Mouse (Mus musculus) cerebellum, postnatal 25 days (tissue): ENCODE measurements around the gene Tcte1.
A peak's percentile ranks its signal among the peaks of the same experiment; 100 is the strongest.

ENCODE experiments used
- DNase-seq, 2 experiments: peaks; one replicate each; pipeline ENCODE4 v3.0.0; 2021; ENCODE audit warnings: mixed read lengths in 2 of 2

Gene Tcte1

DNA sequence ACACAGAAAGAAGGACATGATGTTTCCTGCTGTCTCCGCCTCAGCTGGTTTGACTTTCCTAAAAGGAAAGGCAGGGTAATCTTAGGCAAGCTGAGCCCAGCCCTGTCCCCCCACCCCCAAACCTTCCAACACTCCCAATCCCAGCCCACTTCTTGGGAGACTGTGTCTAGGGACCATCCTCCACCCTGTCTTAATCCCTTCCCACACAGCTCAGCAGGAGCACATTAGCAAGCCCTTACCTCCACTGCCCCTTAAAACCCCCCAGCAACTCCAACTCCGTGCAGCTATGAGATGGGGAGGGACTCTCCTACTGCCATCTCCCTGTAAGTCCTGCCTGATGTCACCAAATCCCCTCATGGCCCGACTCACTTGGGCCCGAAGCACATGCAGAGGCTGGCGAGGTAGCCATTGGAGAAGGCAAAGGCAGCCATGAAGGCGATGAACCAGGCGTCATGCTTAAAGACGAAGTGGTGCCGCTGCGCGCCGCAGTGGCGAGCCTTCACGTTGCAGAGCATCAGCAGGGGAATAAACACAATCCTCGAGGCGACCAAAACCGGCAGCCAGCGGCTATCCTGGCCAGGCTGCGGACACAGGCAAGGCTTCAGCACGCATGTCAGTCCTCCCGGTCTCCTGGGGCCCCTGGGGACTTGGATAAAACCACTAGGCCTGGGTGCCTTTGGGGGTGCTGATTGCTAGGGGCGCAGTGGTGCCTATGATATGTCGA lies 62.7 kb downstream of the Tcte1 start:
- peak in 1 of 2 experiments; percentile 14 for DNase-seq

DNA sequence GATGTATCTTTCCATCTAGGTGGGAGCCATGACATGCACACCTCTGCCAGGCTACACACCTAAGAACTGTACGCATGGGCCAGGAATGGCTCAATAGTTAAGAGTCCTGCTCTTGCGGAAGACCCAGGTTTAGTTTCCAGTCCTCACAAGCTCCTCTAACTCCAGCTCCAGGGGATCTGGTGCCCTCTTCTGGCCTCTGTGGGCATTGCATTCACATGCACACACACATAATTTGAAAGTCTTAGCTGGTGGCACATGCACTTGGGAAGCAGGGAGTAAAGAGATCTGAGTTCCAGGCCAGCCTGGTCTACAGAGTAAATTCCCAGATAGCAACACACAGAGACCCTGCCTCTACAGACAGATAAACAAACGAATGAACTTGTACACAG lies 63.2 kb downstream of the Tcte1 start:
- DNase-seq: peak; percentile 31 to 49

DNA sequence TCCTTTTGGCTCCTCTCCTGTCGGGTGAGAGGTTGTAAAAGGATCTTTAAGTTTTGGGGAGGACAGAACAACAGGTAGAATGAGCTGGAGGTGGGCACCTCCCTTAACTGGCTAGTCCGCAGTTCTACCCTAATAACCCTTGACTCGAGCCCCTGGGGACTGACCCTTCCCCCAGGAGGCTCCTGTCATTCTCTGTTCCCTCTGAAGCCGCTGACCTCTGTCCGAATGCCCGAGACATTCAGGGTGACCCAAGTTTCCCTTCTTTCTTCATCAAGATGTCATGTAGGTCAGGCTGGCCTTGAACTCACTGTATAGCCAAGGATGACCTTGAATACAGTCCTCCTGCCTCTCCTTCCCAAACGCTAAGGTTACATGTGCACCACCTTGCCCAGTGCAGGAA lies 65.1 kb downstream of the Tcte1 start:
- no peak for DNase-seq

DNA sequence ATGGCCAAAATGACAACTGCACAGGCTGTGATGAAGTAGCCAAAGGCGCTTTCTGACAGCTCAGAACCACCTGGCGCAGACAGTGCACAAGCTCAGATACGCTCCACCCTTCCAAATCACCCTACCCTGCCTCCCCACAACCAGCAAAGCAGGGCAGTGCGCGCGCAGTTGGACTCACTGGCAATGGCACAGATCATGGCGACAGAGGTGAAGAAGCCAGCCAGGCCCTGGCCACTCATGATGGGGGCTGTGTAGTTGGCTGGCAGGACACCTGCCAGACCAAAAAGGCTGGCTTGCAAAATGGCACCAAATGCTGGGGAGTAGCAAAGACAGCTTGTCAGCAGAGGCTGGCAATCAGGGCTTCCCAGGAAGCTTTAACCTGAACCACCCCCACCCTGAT lies 66.0 kb downstream of the Tcte1 start:
- DNase-seq: peak; percentile 49 to 66

DNA sequence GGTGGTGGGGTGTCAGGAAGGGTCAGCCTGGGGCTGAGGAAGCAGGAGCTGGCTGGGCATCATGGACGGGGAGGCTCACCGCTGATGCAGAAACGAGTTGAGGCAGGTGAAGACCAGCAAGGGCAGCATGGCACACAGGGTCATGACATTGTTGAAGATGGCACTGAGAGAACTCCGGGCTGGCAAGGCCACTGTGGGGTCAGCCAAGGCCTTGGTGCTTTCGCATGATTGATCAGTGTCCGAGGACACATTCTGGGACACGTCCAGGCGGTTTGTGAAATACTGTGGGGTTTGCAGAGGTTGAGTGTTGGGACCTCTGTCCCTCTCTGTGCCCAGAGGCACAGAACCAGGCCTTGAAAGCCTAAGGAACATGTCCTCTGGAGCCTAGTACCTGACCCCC lies 66.6 kb downstream of the Tcte1 start:
- peak; percentile 7 to 14 for DNase-seq

DNA sequence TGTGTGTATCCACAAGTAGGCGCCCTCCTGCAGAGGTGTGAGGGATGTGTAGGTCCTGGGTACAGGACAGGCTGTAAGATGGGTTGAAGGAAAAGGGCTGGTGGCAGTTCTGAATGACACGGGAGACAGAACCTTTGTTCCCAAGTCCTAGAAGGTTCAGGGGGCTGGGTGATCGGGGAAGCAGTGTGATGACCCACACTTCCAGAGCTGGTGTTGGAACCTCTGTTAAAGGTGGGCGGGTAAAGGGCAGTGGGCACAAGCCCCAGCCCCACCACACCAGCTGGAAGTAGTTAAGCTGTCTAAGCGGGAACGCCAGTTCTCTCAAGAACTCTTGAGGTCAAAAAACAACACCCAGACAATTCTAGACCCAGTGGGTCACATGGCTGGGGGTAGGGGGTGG lies 67.2 kb downstream of the Tcte1 start:
- DNase-seq: peak in 1 of 2 experiments; percentile 11

DNA sequence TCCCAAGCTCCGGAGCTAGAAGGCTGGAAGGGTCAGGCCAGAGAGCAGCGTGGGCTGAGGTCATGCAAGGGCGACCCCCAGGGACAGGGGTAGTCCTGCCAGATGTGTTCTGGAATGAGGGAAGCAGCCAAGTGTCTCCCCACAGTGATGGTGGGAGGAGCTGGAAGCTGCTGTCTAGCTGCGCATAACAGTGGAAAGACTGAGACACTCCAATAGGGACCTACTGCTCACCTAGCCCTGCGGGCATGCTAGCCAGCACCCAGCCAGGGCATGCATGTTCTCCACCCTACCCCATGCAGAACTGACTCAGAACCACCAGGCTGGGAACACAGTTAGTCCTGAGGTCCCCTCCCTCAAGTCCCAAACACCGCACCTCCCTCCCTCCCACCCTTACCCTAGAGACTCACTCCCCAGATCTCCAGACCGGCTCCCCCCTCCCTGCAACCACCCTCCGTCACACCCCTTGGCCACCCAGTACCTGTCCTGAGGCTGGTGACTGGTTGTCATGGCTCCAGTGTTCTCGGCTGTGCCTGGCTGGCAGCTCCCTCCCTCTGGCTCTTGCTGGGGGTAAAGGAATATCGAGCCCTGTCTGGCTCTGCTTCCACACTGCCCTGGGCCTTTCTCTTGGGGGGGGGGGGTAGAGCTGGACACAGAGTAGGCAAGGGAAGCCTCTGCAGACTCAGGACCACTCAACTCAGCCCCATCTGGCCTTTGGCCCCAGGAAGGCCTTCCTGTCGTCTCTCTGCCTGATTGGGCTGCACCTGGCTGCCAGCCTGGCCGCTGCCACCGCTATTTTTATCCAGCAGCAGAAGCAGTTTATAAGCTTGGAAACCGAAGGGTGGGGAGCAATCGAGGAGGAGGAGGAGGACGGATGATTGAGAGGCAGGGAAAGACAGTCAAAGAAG lies 68.7 kb downstream of the Tcte1 start:
- DNase-seq: peak in 1 of 2 experiments; percentile 64
